Mouse (Mus musculus) embryonic fibroblast, embryonic 13.5 days (primary cell): ENCODE measurements at regions not wholly inside any gene's neighbourhood (a gene's known extent, or its start where the extent isn't known, plus 50 kb on each side); places are given as distances from the start of the nearest gene placed in this dataset.

Experiments
- H3K27ac ChIP-seq: 2 replicates; pipeline ENCODE4 v1.5.1; 2012; ENCODE audit warnings: low read length, control low read depth, inconsistent platforms; ENCODE audit not compliant: insufficient read depth
- H3K4me1 ChIP-seq: 2 replicates; pipeline ENCODE4 v1.6.1; 2011; ENCODE audit warnings: low read length; ENCODE audit not compliant: control insufficient read depth, insufficient read depth
- H3K4me3 ChIP-seq: 2 replicates; pipeline ENCODE4 v1.5.1; 2011; ENCODE audit warnings: mild to moderate bottlenecking, control low read depth, low read length; ENCODE audit not compliant: insufficient read depth
- CTCF ChIP-seq: IDR thresholded peaks from 2 replicates; pipeline ENCODE4 v1.5.1; 2011; ENCODE audit warnings: mild to moderate bottlenecking, control low read depth, low read length, moderate library complexity, borderline replicate concordance; ENCODE audit not compliant: insufficient read depth
- POLR2A ChIP-seq: IDR thresholded peaks from 2 replicates; pipeline ENCODE4 v1.6.1; 2011; ENCODE audit warnings: low read depth, mild to moderate bottlenecking, control low read depth, low read length, moderate library complexity

GRCm38 (mm10) chr3:52605261-52605771, 337.2 kb downstream of the Foxo1 start:
- Histone ChIP-seq H3K27ac (no peak overlapping the region), H3K4me3 (no peak overlapping the region), H3K4me1 (peaks cover 2% of the 10 kb centered on the region; the same call in 1 of the 2 replicates)
- TF ChIP-seq POLR2A: no peak
- no peak for TF ChIP-seq CTCF

- peaks cover 2% of the 10 kb centered on the region; the same call in 1 of the 2 replicates for H3K4me1 ChIP-seq
- H3K27ac ChIP-seq: no peak overlapping the region
- no peak overlapping the region for H3K4me3 ChIP-seq
- TF ChIP-seq POLR2A: no peak
- no peak for TF ChIP-seq CTCF
Observed at GRCm38 (mm10) chr3:52603244-52603704, 335.1 kb downstream of the Foxo1 start.

DNA sequence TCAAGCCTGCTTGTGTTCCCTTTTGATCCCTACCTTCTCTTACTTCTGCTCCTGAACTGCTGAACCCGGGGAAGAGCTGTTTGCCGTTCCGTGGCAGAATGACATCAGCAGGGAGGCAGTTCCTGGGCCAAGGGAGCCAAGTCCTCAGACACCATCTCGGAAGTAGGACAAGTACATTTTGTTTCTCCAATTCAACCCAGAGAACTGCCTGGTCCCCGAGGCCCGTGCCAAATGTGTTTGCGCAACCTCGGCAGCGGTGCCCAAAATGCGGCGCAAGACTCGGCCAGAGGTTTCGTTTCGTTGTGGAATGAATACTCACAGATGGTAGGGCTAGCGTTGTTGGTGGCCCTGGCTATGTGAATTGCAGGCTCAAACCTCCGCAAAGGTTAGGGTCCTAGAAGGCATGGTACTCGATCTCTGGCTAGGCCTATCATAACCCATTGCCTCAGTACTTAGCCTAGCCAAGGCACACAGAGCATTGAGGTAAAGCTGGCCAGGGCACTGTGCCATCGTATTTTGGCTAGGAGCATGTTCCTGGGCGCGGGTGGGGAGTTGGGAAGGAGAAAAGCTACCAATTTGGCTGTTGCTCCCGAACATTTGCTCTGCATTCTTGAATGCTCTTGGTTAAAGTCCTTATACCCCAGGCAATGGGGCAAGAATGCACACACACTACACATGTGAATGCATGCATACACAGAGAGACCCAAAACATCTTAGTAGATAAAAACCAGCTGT, 333.0 kb downstream of the Foxo1 start:
- TF ChIP-seq CTCF: no peak
- TF ChIP-seq POLR2A: no peak
- no peak overlapping the region for H3K27ac ChIP-seq
- no peak overlapping the region for H3K4me3 ChIP-seq
- H3K4me1 ChIP-seq: no peaks in the 10 kb centered on the region

DNA sequence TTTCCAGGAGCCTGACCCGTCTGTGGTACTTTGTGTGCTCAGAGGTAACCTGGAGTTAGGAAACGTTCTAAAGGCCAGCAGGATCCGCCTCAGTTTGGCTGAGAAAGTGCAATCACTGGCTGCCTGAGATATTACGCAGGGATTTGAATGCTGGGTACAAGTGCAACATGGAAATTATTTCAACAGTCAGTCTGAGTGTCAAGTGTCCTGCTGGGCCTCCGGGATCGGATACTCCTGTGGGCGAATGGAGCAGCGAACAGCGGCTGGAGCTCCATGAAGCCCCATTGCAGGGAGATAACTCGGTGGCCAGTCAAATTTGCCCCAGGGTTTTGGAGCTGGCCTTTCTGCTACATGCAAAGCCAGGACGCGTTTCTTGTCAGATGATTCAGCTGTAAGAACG, 332.4 kb downstream of the Foxo1 start:
- no peak overlapping the region for H3K27ac ChIP-seq
- H3K4me3 ChIP-seq: no peak overlapping the region
- H3K4me1 ChIP-seq: no peaks in the 10 kb centered on the region
- TF ChIP-seq POLR2A (no peak), CTCF (no peak)

- no peak overlapping the region for H3K27ac ChIP-seq
- no peaks in the 10 kb centered on the region for H3K4me1 ChIP-seq
- TF ChIP-seq POLR2A (no peak), CTCF (no peak)
- no peak overlapping the region for H3K4me3 ChIP-seq
Observed at GRCm38 (mm10) chr3:52600146-52600545, 332.0 kb downstream of the Foxo1 start.

GRCm38 (mm10) chr3:52586418-52586817, 318.3 kb downstream of the Foxo1 start:
- H3K27ac ChIP-seq: no peak overlapping the region
- no peak overlapping the region for H3K4me3 ChIP-seq
- no peaks in the 10 kb centered on the region for H3K4me1 ChIP-seq
- no peak for TF ChIP-seq CTCF
- TF ChIP-seq POLR2A: no peak

GRCm38 (mm10) chr3:52579917-52580316, 311.8 kb downstream of the Foxo1 start:
- TF ChIP-seq POLR2A: no peak
- TF ChIP-seq CTCF: no peak
- Histone ChIP-seq H3K4me1 (peaks cover 8% of the 10 kb centered on the region; the same call in 1 of the 2 replicates), H3K4me3 (no peak overlapping the region), H3K27ac (no peak overlapping the region)

GRCm38 (mm10) chr3:52579096-52579495, 311.0 kb downstream of the Foxo1 start:
- TF ChIP-seq CTCF (no peak), POLR2A (no peak)
- H3K27ac ChIP-seq: no peak overlapping the region
- H3K4me1 ChIP-seq: peaks cover 8% of the 10 kb centered on the region; the same call in 1 of the 2 replicates
- no peak overlapping the region for H3K4me3 ChIP-seq

DNA sequence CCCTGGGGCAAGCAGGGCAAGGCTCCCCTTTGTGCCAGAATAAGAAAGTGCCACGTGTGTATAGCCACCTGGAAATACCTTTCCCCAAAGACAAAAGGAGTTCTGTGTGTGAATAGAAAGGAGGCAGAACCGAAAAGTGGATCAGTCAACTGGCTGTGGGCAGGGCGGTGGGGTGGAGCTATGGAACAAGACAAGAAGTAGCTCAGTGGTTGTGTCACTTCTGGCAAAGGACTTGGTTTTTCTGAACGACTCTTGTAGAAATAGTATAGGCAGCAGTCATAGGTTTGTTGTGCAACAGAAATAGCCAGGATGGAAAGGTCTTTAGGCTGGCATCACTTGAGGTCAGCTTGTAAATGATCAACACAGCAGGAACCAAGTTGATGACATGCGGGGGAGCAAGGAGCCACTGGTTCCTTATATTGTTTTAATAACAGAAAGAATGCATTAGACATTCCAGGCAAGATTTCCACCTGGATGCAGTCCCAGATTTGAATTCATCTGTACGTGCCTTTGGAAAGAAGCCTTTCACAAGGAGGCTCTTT, 308.6 kb downstream of the Foxo1 start:
- no peak for TF ChIP-seq POLR2A
- TF ChIP-seq CTCF: no peak
- Histone ChIP-seq H3K27ac (peak overlapping the region; percentile 21), H3K4me1 (peaks cover 8% of the 10 kb centered on the region; the same call in 1 of the 2 replicates), H3K4me3 (no peak overlapping the region)

DNA sequence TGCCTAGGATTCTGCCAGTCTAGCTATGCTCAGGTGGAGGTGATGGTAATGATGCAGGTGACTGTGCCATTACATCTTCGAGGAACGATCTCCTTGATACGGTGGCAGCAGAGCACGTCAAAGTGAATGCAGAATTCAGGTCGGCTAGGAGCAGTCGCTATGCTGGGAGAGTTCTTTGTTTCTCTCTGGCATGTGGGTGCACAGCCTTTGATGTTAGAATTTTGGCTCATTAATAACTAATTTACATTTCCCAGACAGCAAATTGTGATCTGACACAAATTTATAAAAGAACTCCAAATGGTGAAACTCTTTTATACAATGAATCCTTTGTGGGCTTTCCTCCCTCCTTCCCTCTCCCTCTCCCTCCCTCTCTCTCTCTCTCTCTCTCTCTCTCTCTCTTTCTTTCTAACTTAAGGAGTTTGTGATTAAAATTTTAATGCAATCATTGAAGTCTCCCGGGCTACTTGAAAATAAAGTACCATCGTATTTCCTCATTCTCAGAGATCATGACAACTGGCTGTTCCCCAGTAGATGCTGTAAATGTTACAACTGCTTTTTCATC, 307.2 kb downstream of the Foxo1 start:
- Histone ChIP-seq H3K27ac (no peak overlapping the region), H3K4me1 (peaks cover 8% of the 10 kb centered on the region; the same call in 1 of the 2 replicates), H3K4me3 (no peak overlapping the region)
- TF ChIP-seq CTCF: no peak
- no peak for TF ChIP-seq POLR2A
